Mouse (Mus musculus) retina, adult 2 months (tissue): ENCODE data around the gene Ndufaf3.
"Not testable (repeated sequence)": the region's sequence is repeated elsewhere in the genome, so short reads cannot be mapped to it uniquely, and the experiment has no call there.

Experiments used
- DNase-seq: peaks from one replicate; pipeline ENCODE4 v3.0.0-alpha.2; 2012; ENCODE audit warnings: low read depth, low spot score

Gene Ndufaf3

DNA sequence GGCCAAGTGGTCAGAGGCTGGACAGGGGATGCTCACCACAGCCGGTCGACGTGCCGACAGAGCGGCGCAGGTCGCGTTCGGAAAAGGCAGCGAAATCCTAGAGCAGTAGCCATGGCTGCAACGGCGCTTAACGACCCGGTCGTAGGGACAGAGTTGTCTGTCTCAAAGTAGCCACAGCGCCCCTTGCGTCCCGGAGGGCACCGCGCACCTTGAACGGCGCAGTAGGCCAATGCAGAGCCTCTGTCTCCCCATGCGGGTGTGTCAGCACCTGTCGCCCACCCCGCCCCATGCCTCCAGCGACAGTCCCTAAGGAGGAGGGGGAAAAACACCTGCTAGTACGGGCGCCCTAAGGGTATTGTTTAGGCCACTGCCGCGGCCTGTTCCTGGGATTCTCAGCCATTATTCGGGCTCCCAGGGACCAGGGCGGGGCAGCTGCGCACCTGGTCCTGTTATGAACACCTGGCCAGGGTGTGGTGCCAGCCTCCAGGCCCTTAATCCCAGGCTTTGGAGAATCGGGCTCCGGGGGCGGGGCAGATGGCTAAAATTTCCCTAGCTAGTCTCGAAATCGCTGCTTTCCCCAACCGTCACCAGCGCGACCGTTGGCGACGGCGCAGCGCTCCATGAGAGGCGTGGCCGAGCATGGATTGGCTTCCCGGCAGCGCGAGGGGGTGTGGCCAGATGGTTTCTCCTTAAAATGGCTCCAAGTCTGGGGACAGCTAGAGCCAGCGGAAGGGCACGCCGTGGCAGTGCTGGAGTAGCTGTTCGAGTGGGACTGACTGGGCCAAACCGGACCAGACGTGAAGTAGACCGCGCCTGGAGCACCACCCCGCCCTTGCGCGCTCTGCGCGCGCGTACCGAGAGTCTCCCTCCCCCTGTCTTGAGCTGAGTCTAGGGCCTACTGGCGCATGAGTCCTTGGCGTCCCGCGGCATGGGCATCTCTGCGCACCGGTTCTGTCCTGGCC, at the start of gene Ndufaf3:
TSS of gene Ndufaf3 (minus strand) at position 620 of the 962 bp plus-strand sequence.
- peak; percentile 85 for DNase-seq

DNA sequence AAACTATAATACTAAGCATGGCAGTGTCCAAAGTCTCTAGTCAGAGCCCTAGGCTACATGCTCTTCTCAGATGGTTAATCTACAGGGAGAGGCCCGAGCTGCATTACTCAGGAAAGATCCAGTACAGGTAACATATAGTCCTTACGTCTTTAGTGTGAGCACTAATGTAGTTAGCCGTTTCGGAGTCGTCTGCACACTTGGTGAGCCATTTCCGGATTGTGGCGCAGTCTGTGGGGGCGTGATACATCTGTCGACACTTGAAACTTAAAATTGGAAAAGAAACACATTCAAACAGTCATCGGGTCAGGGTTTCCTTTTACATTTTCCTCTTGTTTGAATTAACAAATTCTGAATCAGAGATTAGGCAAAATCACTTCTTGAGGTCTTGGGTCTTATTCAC, 44.3 kb upstream of the Ndufaf3 start:
- no peak for DNase-seq

DNA sequence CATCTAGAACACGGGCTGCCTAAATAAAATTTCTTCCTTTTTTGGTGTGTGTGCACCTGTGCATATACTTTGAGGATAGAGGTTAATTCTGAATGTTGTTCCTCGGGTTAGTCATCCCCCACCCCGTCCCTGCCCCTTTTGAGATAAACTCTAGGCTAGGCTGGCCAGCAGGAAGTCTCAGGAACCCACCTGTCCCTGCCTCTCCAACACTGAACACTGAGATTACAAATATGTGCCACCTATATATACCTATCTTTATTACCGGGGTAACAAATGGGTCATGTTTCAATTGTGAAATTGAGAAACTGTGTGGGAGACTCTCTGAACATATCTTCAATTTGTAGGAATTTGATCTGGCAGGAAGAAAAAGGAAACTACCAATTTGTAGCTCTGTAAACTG, 41.7 kb upstream of the Ndufaf3 start:
- no peak for DNase-seq

DNA sequence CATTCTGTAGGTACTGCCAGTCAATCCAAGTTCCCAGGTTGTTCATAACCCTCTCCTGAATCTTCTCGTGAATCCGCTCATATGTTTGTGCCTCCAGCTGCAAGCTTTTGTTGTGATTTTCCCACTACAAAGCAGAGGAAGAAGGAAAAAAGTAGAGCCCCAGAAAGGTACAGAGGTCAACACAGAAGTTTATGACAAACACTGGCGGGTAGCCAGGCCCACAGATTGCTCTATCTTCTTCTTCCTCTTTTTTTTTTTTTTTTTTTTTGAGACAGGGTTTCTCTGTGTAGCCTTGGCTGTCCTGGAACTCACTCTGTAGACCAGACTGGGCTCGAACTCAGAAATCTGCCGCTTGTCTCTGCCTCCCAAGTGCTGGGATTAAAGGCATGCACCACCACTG, 40.7 kb upstream of the Ndufaf3 start:
- not testable (repeated sequence) for DNase-seq

DNA sequence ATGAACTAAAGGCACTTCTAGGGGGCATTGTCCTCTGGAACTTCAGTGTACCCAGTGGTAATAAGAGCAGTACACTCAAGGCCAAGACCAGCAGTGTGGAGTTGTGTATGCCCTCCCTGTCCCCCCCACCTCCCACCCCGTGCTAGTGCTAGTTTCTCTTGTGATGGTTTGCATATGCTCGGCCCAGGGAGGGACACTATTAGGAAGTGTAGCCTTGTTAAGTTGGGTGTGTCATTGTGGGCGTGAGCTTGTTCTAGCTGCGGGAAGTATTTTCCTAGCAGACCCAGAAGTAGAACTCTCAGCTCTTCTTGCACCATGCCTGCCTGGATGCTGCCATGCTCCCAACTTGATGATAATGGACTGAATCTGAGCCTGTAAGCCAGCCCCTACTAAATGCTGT, 34.8 kb upstream of the Ndufaf3 start:
- no peak for DNase-seq

DNA sequence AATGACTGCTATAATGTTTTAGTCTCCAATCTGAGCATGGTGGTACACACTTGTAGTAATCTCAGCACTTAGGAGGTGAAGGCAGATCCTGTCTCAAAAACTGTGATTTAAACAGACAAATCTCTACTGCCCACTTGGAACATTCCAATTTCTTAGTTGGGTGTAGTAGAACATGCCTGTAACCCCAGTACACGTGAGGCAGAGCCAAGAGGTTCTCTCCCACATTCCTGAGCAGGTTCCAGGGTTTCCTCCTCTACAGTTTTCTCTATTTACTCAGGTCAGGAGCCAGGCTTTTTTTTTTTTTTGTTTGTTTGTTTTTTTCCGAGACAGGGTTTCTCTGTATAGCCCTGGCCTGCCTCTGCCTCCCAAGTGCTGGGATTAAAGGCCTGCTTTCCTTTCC, 32.8 kb upstream of the Ndufaf3 start:
- no peak for DNase-seq

DNA sequence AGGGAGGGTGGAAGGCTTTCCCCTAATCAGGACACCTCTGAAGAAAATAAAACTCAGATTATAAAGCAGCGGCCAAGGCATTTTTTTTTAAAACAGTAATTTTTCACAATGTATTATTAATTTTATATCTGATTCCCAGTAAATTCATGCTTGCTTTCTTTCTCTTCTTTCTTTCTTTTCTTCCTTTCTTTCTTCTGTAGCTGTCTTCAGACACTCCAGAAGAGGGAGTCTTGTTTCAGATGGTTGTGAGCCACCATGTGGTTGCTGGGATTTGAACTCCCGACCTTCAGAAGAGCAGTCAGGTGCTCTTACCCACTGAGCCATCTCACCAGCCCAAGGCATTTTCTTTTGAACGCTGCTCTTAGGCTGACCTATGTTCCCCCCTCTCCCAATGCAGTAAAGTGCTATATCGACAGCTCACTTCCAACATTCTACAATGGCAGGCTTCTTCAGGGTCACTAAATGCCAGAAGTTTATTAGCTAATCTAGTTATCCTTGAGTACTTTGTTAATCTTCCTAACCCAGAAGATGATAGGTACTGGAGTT, 31.9 kb upstream of the Ndufaf3 start:
- no peak for DNase-seq

DNA sequence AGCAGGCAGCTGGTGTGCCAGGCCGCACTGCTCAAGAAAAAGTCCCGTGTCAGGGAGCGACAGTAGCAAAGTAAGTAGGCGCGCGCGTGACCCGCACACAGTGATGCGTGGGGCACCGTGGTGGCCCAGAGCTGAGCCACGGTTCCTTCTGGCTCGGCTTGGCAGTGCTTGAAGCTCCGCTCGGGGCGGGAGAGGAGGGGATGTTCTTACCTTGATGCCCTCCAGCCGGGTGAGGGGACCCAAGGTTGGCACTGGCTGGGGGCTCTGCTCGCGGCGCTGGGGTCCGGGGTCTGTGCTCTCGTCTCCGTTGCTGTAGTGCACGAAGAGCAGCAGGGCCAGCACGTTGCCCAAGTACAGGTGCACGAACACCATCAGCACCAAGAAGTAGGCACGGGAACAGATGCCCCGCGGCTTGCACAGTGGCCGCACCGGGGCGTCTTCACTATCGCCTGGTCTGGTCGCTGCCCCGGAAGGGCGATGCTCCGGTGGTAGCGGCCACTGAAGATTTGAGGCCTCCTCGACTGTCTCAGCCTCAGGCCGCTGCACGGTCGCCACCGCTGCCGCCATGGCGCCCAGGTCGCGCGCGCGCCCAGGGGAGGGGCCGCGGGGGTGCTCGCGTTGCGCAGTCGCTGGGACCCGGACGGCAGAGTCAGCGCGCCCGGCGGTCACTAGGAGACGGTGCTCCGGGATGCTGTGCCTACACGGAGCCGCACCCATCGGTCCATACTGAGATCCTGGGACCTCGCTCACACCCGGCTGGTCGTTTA, 29.9 kb upstream of the Ndufaf3 start, which contains the start of gene P4htm:
TSS of gene P4htm (minus strand) at position 670 of the 767 bp plus-strand sequence.
- DNase-seq, result peak; percentile 58

DNA sequence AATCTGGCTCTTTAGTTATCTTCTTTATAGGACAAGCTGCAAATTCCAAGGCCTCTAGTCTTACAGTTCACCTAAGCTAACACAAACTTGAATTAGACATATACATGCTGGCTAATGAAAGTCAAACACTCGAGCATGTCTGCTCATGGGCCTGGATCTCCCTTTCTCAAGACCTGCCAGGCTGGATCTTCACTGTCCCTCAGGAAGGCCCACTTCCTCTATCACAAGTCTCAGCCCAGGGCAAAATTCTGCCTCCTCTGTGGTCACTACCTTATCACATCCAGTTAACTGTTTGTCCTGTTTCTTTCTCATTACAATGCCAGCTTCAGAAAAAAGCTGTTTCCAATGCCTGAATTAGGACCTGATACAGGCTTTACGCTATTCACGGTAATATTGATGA, 27.1 kb upstream of the Ndufaf3 start:
- DNase-seq, result no peak

DNA sequence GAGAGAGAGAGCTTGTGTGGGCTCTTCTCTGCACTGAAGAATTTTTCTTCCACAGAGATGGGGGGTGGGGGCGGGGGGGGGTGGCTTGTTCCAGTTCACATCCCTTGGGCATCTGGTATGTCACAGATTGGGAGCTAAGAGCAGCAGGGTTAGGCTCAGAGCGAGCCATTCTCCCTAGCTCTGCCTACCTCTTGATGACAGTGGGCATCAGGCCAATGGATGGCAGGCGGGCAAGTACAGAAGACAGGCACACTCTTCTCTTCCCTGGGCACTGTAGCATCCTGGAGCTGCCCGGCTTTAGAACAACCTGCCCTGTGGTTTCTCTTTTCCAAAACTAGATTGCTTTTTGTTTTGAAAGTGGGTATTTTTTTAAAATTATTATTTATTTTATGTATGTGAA, 24.2 kb upstream of the Ndufaf3 start:
- DNase-seq, result no peak

DNA sequence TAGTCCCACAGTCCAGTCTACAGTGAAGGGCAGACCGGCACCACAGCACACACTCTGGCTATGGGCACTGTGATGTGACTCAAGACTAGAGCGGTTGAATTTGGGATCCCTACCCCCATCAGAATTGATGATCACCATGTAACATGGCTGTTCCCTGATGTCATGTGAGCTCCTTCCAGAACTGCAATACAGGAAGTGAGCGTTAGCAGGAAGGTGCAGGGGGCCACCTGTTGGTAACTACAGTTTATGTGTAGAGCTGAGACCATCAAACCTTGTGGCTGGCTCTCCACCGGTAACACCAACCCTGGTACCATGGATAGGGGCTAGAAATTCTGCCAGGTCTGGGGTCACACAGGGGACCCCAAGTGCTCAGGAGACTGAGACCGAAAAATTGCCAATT, 22.0 kb upstream of the Ndufaf3 start:
- no peak for DNase-seq

DNA sequence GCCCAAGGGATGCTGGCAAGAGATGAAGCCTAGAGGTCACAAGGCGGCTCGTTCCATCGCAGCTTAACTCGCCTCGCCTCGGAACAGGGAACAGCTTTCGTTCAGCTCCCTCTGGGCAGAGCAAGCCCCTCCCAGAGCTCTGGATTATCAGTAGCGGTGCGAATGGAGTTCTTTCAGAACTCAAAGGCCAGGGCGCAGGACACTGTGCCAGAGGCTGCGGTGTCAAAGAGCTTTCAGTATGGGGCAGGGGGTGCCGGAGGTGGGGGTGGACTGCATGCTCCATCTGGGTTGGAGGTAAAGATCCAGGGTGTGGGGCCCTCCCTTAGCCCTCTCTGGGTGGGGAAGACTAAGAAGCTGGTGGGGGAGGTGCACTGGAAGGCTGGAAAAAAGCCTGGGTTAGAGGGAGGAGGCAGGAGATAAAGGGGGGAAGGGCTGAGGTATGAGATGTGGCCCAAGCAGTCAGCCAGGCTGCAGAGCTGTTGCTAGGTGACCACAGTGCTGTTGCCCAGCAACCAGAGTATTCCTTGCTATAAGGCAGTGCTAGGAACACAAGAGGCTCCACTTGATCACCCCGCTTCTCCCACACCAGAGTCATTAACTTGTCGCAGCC, 20.4 kb upstream of the Ndufaf3 start:
- DNase-seq, result peak; percentile 71

DNA sequence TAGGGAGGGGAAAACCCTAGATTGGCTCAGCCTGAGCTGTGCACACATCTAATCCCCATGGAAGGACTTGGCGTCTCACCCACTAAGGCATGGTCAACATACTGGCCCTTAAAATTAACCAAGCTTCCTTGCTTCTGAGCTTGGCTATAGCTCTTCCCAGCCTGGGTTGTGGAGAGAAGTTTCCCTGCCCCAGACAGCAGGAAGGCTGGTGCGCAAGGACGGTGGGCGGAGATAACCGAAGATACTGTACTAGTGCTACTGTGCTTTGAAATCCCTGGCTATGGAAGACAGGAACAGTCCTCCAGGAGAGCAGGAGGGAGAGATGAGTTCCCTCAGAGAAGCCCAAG, 12.1 kb upstream of the Ndufaf3 start:
- no peak for DNase-seq

DNA sequence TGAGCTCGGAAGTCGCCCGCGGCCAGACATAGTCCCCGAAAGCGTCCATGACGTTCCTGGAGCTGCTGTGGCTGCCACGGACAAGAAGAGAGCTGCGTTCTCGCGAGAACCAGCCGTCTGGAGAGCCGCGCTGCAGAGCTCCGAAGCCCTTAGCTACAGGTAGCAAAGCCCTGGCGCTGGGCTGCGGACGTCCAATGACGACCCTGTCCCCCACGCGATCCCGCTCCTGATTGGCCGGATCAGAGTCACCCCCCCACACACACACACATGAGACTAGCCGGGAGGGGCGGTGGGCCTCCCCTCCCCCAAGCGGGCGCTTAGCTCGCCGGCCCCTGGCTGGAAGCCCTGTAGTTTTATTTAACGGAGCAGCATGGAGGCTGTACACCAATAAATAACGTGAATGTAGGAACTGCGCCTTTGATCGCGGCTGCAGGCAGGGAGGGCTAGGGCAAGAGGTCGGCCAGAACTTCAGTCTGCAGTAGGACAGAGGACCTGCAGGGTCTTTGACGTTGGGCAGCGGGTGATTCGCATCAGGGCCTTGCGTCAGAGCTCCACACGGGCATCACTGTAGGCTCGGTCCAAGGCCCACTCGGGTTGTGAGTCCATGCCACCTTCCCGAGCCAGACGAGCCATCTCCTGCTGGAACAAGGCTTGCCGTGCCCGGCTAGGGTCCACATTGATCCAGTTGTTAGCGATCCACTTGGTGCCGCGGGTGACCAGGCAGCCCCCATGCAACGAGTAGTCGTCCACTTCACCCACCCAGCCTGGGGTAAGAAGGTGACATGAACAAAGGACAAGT, 11.5 kb upstream of the Ndufaf3 start, which contains the start of gene Wdr6:
TSS of gene Wdr6 (minus strand) at position 195 of the 799 bp plus-strand sequence.
- peak; percentile 93 for DNase-seq

DNA sequence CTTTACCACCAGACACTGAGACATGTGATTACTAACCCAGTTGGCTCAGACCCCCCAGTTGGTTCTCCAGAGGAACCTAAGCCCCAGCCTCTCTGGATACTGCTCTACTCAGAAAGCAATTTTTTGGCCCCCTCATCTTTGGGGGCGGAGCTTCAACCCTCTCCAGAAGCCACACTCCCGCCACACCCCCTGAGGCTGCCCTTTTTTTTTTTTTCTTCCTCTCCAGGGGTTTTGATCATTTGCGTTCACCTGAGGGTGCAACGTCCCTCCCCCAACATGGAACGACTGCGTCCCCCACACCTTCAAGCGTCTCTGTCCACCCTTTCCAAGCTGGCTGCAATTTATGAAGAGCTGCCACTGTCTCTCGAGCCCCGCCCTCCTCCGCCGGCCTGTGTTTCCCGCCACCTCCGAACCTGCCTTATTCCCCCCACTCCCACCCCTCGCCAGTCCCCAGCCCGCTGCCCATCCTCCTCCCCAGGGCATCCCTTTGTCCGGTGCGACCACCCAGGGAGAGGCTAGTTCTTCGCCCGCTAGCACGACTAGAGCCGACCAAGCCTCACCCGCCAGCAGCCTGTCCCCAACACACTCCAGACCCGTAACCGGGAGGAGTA, 10.8 kb upstream of the Ndufaf3 start:
- DNase-seq, result no peak

DNA sequence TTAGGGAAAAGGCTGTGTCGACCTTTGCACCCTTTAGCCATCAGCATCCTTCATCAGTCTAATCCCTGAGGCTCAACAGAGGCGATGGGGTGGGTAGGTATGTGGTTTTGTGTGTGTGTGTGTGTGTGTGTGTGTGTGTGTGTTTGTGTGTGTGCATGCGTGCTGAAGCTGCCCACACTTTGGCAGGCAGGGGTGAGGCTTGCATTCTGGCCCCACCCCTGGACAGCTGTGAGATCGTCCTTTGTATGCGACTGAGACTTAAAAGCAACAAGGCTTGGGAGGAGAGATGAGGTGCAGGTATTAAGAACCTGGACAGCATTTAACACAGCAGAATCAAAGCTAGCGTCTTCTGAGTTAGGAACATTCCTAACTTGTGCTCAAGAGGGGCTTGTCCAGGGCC, 9.8 kb upstream of the Ndufaf3 start:
- no peak for DNase-seq

DNA sequence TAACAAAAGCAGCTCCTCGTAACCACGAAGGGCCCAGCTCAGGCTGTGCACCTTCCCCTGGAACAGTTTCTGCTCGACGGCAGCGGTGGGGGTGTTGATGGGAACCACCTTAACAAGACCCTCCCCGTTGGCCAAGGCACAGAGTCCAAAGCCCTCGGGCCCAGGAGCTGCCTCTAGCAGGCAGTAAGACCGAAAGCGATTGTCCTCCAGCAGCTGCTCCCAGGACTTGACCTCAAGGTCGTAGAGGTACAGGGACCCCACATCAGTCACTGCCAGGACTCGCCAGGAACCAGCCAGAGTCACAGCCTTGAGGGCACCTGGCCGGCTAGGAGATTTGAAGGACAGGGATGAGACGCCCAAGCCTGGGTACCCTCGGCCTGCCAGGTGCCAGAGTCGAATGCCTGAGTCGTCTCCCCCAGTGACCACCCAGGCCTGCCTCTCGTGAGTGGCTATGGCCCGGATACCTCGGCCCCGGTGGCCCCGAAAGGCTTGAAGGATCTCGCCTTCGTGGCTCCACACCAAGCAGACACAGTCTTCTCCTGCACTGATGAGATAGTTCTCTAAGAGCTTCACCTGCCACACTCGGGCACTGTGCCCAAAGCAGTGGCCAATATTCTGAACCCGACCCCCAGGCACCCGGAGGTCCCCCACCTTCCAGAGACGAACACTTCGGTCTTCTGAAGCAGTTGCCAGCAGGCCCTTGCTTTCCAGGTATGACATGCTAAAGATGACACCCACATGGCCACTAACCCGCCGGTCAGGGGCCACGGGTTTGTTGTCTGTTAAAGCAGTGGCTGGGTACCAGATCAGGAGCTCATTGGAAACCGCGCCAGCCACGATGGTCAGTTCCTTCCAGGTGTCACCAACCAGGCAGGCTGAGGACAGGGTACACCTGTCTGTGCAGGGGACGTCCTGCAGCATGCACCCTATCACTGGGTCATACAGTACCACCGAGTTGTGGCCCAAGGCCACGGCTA, 8.4 kb upstream of the Ndufaf3 start:
- DNase-seq, result no peak

DNA sequence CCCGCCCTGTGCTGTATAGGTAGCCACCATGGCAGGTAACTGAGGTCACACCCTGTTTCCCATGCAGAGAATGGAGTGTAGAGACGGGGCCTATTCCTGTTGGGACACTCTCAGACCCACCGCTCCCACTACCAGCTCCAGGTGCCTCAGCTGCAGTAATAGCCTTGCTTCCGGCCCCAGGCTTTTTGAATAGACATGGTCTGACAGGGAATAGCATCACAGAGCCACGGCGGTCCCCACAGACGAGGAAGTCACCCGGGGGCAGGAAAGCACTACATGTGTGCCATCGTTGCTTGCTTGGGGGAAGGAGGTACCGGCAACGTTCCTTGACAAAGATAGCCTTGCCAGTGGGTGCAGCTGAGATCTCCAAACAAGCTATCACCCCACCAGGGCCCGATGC, 7.7 kb upstream of the Ndufaf3 start:
- DNase-seq, result no peak
